Mouse (Mus musculus): ENCODE measurements at regions not wholly inside any gene's neighbourhood (a gene's known extent, or its start where the extent isn't known, plus 50 kb on each side); places are given as distances from the start of the nearest gene placed in this dataset.

DNA sequence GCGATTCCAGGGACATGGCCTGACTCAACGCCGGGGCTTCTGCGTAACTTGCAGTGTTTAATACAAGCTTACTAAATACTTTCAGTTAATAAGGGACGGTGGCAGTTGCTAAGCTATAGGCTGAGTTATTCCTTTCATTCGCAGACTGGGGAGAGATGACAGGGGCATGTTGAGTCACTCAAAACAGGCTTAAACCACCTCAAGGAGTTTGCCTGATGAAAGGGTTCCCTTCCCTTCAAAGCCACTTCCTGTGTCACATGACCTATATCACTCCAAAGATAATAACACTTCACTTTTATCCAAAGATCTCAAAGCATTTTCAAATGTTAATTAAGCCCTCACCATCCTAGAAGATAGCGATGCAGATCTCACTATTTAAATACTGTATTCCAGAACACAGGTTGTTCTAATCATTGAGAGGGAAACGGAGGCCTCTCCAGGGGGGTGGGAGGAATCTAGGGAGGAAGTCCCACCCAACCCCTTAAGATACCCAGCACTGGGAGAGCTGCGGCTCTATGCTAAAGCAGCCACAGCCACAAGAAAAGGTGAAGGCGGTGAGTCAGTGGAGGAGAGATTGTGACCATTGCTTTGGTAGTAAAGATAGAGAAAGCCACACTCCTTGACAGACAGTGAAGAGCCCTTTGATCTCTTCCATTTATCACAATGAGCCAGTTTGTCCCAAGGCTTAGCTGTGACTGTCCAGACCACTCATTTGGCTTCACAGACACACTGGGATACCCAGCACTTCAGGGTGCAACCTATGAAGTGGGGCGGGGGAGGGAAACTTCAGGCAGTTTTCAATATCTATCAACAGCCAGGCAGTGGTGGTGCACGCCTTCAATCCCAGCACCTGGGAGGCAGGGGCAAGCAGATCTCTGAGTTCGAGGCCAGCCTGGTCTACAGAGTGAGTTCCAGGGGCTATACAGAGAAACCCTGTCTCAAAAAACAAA is 182.0 kb upstream of the Cdkn3 start:
- TF ChIP-seq CTCF (IDR thresholded peaks at IDR 0.05; ENCODE audit: low read depth, low read length) (no peak), GATA1 (IDR thresholded peaks at IDR 0.05; ENCODE audit: borderline replicate concordance, low read length) (no peak)

Measured in G1E (cell line).